Mouse (Mus musculus): ENCODE data around the gene Eif4e.

Eif4e gene

GRCm38 (mm10) chr3:138586213-138586612 is 60.2 kb downstream of the Eif4e start:
- no peak for DNase-seq (ENCODE audit: low spot score in 2 of 2)

GRCm38 (mm10) chr3:138587137-138587536 is 61.2 kb downstream of the Eif4e start:
- no peak for DNase-seq (ENCODE audit: low spot score in 2 of 2)

GRCm38 (mm10) chr3:138588001-138588400 is 62.0 kb downstream of the Eif4e start:
- no peak for DNase-seq (ENCODE audit: low spot score in 2 of 2)

GRCm38 (mm10) chr3:138591002-138591401 is 65.0 kb downstream of the Eif4e start:
- no peak for DNase-seq (ENCODE audit: low spot score in 2 of 2)

- no peak for DNase-seq (ENCODE audit: low spot score in 2 of 2)
Observed at GRCm38 (mm10) chr3:138591806-138592365, 65.9 kb downstream of the Eif4e start.

GRCm38 (mm10) chr3:138593131-138593530 is 67.2 kb downstream of the Eif4e start:
- DNase-seq (ENCODE audit: low spot score in 2 of 2): no peak

- no peak for DNase-seq (ENCODE audit: low spot score in 2 of 2)
Observed at GRCm38 (mm10) chr3:138593911-138594310, 67.9 kb downstream of the Eif4e start.

- DNase-seq (ENCODE audit: low spot score in 2 of 2): no peak
Observed at GRCm38 (mm10) chr3:138601076-138601475, 75.1 kb downstream of the Eif4e start.

- DNase-seq (ENCODE audit: low spot score in 2 of 2): no peak
Observed at GRCm38 (mm10) chr3:138605132-138605531, 79.2 kb downstream of the Eif4e start.

GRCm38 (mm10) chr3:138608665-138609064 is 82.7 kb downstream of the Eif4e start:
- DNase-seq (ENCODE audit: low spot score in 2 of 2): no peak

Data from frontal cortex, postnatal 36 days (tissue).